Mouse (Mus musculus): Measurements from ENCODE around the gene Sf1. TPM values are rescaled to one million over a fixed set of nuclear protein-coding genes. Genes with fewer than 3 reads are reported as not detected.

Sf1 gene
- polyA plus RNA-seq, 1 experiment from 2014 or later, result 132 TPM

DNA sequence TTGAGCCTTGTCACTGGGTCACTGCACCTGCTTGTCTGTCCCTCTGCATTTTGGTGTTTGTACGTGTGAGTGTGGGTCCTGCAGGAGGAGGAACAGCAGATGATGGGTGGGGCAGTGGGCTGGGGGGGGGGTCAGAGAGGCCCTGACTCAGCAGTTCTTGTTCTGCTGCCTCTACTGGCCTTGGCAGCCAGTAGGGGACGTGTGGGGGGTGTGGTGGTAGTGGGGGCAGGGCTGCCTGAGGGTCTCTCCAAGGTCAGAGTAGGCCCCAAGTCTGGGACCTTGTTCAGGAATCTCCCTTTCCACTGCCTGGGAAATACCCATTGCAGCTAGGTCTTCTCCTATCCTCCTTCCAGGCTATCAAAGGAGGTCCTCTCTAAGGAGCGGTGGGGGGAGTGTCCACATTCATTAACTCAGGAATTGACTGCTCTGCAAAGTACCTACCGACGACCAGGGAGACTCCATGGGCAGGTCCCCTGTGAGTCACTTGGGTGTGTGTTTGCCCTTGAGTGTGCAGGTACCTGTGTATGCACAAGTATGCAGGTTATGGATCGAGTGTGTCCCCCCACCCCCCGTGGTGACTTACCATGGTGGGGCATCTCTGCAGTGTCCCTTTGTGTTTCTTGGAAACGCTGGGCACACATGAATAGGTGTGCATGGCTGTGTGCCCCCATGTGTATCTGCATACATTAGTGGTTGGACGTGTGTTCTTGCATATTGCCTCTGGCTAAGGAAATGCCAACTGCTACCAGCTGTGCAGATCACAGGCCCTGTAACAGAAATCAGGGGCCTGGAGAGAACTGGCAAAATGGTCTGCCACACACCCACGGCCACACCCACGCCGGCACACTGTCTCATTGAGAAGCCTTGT lies 53.6 kb downstream of the Sf1 start:
- Histone ChIP-seq H3K4me2 (replicated peaks; ENCODE audit: low read depth, low read length) (no peak overlapping the region), H3K9ac (replicated peaks; ENCODE audit: low read length) (no peak overlapping the region), H3K4me3 (ENCODE audit: low read length) (no peak overlapping the region), H3K4me1 (ENCODE audit: insufficient read depth, low read length) (peaks cover 34% of the 10 kb centered on the region), H3K36me3 (ENCODE audit: insufficient read depth, low read length) (no peaks in the 10 kb centered on the region), H3K9me3 (ENCODE audit: low read length) (no peaks in the 10 kb centered on the region), H3K27ac (ENCODE audit: low read length) (no peak overlapping the region), H3K27me3 (ENCODE audit: insufficient read depth, low read length) (peaks cover 30% of the 10 kb centered on the region)
- 57% methylated on average over 12 of the region's 12 CpGs for WGBS
- no peak for ATAC-seq (ENCODE audit: low FRiP score, low TSS enrichment)

- Histone ChIP-seq H3K4me1 (ENCODE audit: insufficient read depth, low read length) (peaks cover 26% of the 10 kb centered on the region), H3K36me3 (ENCODE audit: insufficient read depth, low read length) (no peaks in the 10 kb centered on the region), H3K9me3 (ENCODE audit: low read length) (no peaks in the 10 kb centered on the region), H3K4me3 (ENCODE audit: low read length) (peak within 1 kb of the TSS; percentile 54), H3K27me3 (ENCODE audit: insufficient read depth, low read length) (peaks cover 30% of the 10 kb centered on the region), H3K9ac (replicated peaks; ENCODE audit: low read length) (peak within 1 kb of the TSS; percentile 58), H3K4me2 (replicated peaks; ENCODE audit: low read depth, low read length) (peak within 1 kb of the TSS; percentile 93), H3K27ac (ENCODE audit: low read length) (no peak within 1 kb of the TSS)
- WGBS, result under 1% methylated on average over 38 of the region's 46 CpGs
- peak; percentile 80 for ATAC-seq (ENCODE audit: low FRiP score, low TSS enrichment)
These were observed 54.9 kb downstream of the Sf1 start, which contains the start of gene Nrxn2 for GRCm38 (mm10) chr19:6418233-6418879. TSS of gene Nrxn2 (plus strand) at chr19:6418731.

DNA sequence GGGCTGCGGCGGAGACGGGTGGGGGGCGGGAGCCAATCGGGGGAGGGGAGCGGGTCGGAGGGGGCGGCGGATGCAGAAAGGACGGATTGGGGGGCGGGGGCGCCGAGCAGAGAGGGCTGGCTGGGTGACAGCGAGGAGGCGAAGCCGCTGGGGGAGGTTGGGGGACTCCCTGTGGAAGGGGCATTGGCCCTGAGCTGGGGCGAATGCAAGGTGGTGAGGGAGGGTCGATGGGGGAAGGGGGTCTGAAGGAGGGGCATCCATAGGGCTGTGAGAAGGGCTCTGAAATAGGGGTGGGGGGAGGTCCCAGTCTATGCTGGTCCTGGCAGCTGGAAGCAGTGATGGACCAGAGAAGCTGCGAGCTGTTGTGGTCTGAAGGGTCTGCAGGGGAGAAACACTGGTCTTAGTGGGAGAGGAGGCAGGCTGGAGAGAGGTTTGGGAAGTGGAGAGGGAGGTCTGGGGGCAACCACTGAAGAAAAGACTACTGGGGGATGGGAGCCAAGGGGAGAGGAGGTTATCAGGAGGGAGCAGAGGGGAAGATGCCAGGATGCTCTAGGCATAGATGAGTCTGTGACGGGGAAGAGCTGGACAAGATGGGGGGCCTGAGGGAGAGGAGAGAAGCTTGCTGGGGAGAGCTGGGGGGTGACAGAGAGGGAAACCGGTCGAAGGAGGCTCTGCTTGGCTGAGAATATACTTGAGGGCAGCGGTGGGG lies 55.6 kb downstream of the Sf1 start:
- peaks cover 25% of the 10 kb centered on the region for H3K4me1 ChIP-seq (ENCODE audit: insufficient read depth, low read length)
- no peaks in the 10 kb centered on the region for H3K9me3 ChIP-seq (ENCODE audit: low read length)
- peak overlapping the region; percentile 54 for H3K4me3 ChIP-seq (ENCODE audit: low read length)
- no peaks in the 10 kb centered on the region for H3K36me3 ChIP-seq (ENCODE audit: insufficient read depth, low read length)
- no peak for ATAC-seq (ENCODE audit: low FRiP score, low TSS enrichment)
- H3K27ac ChIP-seq (ENCODE audit: low read length), result no peak overlapping the region
- WGBS, result 10% methylated on average over 17 of the region's 23 CpGs
- peaks cover 37% of the 10 kb centered on the region for H3K27me3 ChIP-seq (ENCODE audit: insufficient read depth, low read length)
- peak overlapping the region; percentile 93 for H3K4me2 ChIP-seq (replicated peaks; ENCODE audit: low read depth, low read length)
- no peak overlapping the region for H3K9ac ChIP-seq (replicated peaks; ENCODE audit: low read length)

DNA sequence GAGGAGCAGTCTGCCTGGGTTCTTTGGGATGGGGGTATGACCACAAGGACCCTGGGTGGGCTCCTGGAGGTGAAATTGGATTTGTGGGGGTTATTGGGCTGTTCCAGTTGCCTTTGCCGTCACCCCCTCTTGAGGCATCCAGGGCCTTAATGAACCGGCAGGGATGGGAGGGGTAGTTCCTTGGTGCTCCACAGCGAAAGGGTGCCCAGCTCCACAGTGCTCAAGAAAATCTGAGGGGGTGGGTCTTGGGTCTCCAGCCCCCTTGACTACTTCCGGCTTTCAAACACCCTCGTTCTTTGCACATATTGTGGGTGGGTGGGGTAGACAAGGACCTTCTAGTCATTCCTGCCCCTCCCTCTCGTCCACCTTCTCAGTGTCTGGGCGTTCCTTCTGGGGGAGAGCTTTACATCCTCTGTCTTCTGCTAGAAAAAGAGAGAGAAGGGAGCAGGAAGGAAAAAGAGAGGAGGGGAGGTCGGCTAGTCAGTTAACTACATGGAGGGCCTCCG lies 56.4 kb downstream of the Sf1 start:
- no peak overlapping the region for H3K9ac ChIP-seq (replicated peaks; ENCODE audit: low read length)
- H3K4me3 ChIP-seq (ENCODE audit: low read length), result no peak overlapping the region
- H3K4me1 ChIP-seq (ENCODE audit: insufficient read depth, low read length), result peaks cover 25% of the 10 kb centered on the region
- no peak for ATAC-seq (ENCODE audit: low FRiP score, low TSS enrichment)
- WGBS, result 56% methylated on average over 9 of the region's 9 CpGs
- no peak overlapping the region for H3K27ac ChIP-seq (ENCODE audit: low read length)
- H3K27me3 ChIP-seq (ENCODE audit: insufficient read depth, low read length), result peaks cover 39% of the 10 kb centered on the region
- H3K36me3 ChIP-seq (ENCODE audit: insufficient read depth, low read length), result no peaks in the 10 kb centered on the region
- H3K9me3 ChIP-seq (ENCODE audit: low read length), result no peaks in the 10 kb centered on the region
- no peak overlapping the region for H3K4me2 ChIP-seq (replicated peaks; ENCODE audit: low read depth, low read length)

GRCm38 (mm10) chr19:6420481-6421210 lies 57.2 kb downstream of the Sf1 start:
- no peak overlapping the region for H3K4me3 ChIP-seq (ENCODE audit: low read length)
- no peak overlapping the region for H3K27ac ChIP-seq (ENCODE audit: low read length)
- H3K36me3 ChIP-seq (ENCODE audit: insufficient read depth, low read length), result no peaks in the 10 kb centered on the region
- ATAC-seq (ENCODE audit: low FRiP score, low TSS enrichment), result no peak
- peaks cover 43% of the 10 kb centered on the region for H3K27me3 ChIP-seq (ENCODE audit: insufficient read depth, low read length)
- H3K4me2 ChIP-seq (replicated peaks; ENCODE audit: low read depth, low read length), result no peak overlapping the region
- 57% methylated on average over 19 of the region's 19 CpGs for WGBS
- no peaks in the 10 kb centered on the region for H3K9me3 ChIP-seq (ENCODE audit: low read length)
- peaks cover 25% of the 10 kb centered on the region for H3K4me1 ChIP-seq (ENCODE audit: insufficient read depth, low read length)
- no peak overlapping the region for H3K9ac ChIP-seq (replicated peaks; ENCODE audit: low read length)

DNA sequence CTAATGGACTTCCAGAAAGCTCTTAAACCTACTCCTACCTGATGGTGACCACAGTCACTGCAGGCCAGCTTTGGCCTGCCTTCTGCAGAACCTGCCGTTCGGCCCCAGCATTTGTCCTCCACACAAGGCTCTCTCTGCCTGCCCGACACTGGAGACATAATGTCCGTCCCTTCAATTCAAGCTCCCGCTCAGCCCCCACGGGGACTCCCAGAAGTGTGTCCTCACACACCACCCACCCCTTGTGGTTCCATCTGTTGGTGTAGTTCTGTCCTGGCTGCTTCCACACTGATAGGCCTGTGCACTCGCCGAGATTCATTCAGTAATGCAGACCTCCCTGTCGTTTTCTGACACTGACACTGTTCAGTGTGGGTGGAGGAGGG lies 57.7 kb downstream of the Sf1 start:
- WGBS, result 68% methylated on average over 9 of the region's 9 CpGs
- Histone ChIP-seq H3K4me2 (replicated peaks; ENCODE audit: low read depth, low read length) (no peak overlapping the region), H3K36me3 (ENCODE audit: insufficient read depth, low read length) (no peaks in the 10 kb centered on the region), H3K4me3 (ENCODE audit: low read length) (no peak overlapping the region), H3K4me1 (ENCODE audit: insufficient read depth, low read length) (peaks cover 22% of the 10 kb centered on the region), H3K9ac (replicated peaks; ENCODE audit: low read length) (no peak overlapping the region), H3K27me3 (ENCODE audit: insufficient read depth, low read length) (peaks cover 48% of the 10 kb centered on the region), H3K9me3 (ENCODE audit: low read length) (no peaks in the 10 kb centered on the region), H3K27ac (ENCODE audit: low read length) (no peak overlapping the region)
- no peak for ATAC-seq (ENCODE audit: low FRiP score, low TSS enrichment)

- no peak for ATAC-seq (ENCODE audit: low FRiP score, low TSS enrichment)
- WGBS, result 69% methylated on average over 7 of the region's 7 CpGs
- Histone ChIP-seq H3K4me2 (replicated peaks; ENCODE audit: low read depth, low read length) (no peak overlapping the region), H3K4me1 (ENCODE audit: insufficient read depth, low read length) (peaks cover 14% of the 10 kb centered on the region), H3K9me3 (ENCODE audit: low read length) (no peaks in the 10 kb centered on the region), H3K27ac (ENCODE audit: low read length) (no peak overlapping the region), H3K27me3 (ENCODE audit: insufficient read depth, low read length) (peaks cover 56% of the 10 kb centered on the region), H3K9ac (replicated peaks; ENCODE audit: low read length) (no peak overlapping the region), H3K36me3 (ENCODE audit: insufficient read depth, low read length) (no peaks in the 10 kb centered on the region), H3K4me3 (ENCODE audit: low read length) (no peak overlapping the region)
These were observed 58.5 kb downstream of the Sf1 start for GRCm38 (mm10) chr19:6422014-6422413.

GRCm38 (mm10) chr19:6423241-6423640 lies 59.8 kb downstream of the Sf1 start:
- WGBS, result 82% methylated on average over 16 of the region's 16 CpGs
- peaks cover 14% of the 10 kb centered on the region for H3K4me1 ChIP-seq (ENCODE audit: insufficient read depth, low read length)
- no peak for ATAC-seq (ENCODE audit: low FRiP score, low TSS enrichment)
- H3K9me3 ChIP-seq (ENCODE audit: low read length), result no peaks in the 10 kb centered on the region
- H3K4me2 ChIP-seq (replicated peaks; ENCODE audit: low read depth, low read length), result no peak overlapping the region
- H3K4me3 ChIP-seq (ENCODE audit: low read length), result no peak overlapping the region
- H3K9ac ChIP-seq (replicated peaks; ENCODE audit: low read length), result no peak overlapping the region
- H3K27me3 ChIP-seq (ENCODE audit: insufficient read depth, low read length), result peaks cover 69% of the 10 kb centered on the region
- no peaks in the 10 kb centered on the region for H3K36me3 ChIP-seq (ENCODE audit: insufficient read depth, low read length)
- H3K27ac ChIP-seq (ENCODE audit: low read length), result no peak overlapping the region

DNA sequence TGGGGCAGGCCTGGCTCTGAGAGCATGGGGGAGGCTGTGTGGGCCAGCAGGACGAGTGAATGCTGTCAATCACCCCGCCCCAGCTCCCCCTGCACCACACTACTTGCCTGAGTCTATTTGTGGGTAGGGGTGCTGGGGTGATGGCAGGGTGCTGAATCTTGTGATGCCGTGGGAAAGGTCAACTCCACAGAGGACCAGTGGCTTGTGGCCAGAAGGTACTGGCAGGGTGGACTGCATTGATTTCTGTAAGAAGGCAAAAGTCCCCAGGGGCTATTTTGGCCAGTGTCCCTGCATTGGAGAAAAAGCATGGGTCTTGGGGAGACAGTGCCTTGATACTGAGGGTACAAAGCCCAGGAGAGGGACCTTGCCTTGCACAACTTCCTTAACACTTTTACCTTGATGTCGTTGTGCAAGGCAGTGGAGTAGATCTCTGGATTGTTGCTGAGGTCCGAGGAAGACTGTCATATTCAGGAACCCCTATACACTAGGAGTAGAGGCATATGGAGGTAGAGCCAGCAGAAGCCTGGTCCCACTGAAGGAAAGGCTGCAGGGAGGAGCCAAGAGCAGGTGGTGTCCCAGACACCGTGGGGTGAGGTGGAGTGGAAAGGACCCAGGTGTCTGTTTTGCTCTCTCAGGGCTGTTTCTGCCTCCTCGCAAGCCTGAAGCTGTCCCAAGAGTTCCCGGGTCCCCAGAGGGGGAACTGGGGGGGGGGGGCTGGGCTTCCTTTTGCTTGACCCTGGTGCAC lies 60.8 kb downstream of the Sf1 start:
- H3K36me3 ChIP-seq (ENCODE audit: insufficient read depth, low read length), result no peaks in the 10 kb centered on the region
- peaks cover 69% of the 10 kb centered on the region for H3K27me3 ChIP-seq (ENCODE audit: insufficient read depth, low read length)
- 72% methylated on average over 8 of the region's 8 CpGs for WGBS
- no peak for ATAC-seq (ENCODE audit: low FRiP score, low TSS enrichment)
- H3K27ac ChIP-seq (ENCODE audit: low read length), result no peak overlapping the region
- no peak overlapping the region for H3K4me2 ChIP-seq (replicated peaks; ENCODE audit: low read depth, low read length)
- no peaks in the 10 kb centered on the region for H3K9me3 ChIP-seq (ENCODE audit: low read length)
- H3K9ac ChIP-seq (replicated peaks; ENCODE audit: low read length), result no peak overlapping the region
- no peak overlapping the region for H3K4me3 ChIP-seq (ENCODE audit: low read length)
- H3K4me1 ChIP-seq (ENCODE audit: insufficient read depth, low read length), result peaks cover 14% of the 10 kb centered on the region

Measured in kidney, embryonic 16.5 days (tissue).